Mouse (Mus musculus) gastrocnemius, postnatal 25 days (tissue): Measurements from ENCODE around the gene Bnc1. TPM values are rescaled to one million over a fixed set of nuclear protein-coding genes. Genes with fewer than 3 reads are reported as not detected.

Experiments used
- DNase-seq: peaks from one replicate; pipeline ENCODE4 v3.0.0; 2022
- long read RNA-seq, 2 experiments: library from polyadenylated mRNA; stranded (forward); transcript quantifications; one replicate each; pipeline ENCODE4 v2.0.0; 2021
- total RNA-seq, 2 experiments: library from RNA; stranded (reverse); gene quantifications; 1 replicate in 1 of 2; 2 replicates in 1 of 2; pipeline ENCODE4 v1.2.3; 2021

Gene Bnc1
- total RNA-seq = under 1 TPM in 1 of 2 experiments, not detected in 1; 0.05 TPM
- long read RNA-seq, experiment 1 = 0 reads
- long read RNA-seq, experiment 2 = 0 reads

DNA sequence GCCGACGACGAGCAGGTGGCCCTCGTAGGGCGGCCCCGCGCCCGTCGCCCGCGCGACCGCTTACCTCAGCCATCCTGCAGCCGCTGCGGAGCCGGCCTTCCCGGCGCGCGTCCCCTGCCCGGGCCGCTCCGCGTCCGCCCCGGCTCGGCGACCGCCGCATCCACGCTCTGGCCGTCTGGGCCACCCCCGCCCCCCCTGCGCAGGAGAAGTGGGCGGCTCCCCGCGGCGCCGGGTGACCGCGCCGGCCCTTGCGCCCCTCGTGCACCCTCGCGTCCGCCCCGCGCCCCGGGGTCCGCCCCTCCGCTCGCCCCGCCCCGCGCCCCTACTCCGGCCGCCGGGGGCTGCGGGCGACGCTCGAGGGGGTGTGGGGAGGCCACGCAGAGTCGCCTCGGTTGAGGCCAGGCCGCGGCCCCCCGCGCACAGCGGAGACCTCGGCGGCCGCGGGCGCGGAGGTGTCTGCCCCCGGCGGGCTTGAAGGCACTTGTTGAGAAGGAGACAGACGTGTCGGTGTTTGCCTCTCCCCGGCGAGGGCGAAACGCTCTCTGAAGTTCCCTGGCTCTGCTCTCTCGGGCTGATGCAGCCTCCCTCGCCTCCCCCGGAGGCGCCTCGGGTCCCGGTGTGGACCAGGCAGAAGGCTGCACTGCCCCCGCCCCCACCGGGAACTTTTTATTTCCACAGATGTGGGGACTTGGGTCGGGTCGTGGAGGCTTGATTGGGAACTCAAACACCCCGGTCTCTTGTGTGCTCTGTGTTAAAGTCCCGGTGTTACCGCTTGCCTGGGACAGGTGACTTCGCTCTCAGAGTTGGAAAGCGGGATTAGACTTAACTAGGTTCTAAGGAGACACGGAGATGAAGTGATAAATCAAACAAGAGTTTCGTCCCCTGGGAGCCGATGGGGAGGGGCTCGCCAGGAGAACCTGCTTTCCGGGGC lies at the start of gene Bnc1:
Gene Bnc1, minus strand, starts transcription at position 162 of the 931 bp plus-strand sequence.
- no peak for DNase-seq

GRCm38 (mm10) chr7:82033347-82033746 lies 41.3 kb upstream of the Bnc1 start:
- DNase-seq = no peak

DNA sequence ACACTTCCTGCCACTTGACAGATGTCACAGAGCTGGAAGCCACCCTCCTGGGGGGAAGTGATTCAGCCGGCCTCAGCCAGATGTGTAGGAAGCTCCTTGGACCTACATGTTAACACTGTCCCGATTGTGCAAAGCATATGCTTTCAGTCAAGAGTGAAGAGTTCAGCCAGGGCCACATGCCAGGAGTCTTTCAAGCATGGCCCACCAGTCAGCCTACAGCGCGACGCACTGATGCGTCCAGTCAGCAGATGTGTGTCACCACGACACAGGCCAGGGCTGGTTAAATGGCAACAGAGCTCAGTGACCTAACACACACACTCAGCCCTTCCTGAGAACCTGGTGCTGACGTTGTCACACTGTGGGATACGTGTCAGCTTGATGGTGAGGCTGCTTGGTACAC lies 37.6 kb upstream of the Bnc1 start:
- no peak for DNase-seq

GRCm38 (mm10) chr7:82025802-82026201 lies 33.7 kb upstream of the Bnc1 start:
- no peak for DNase-seq

GRCm38 (mm10) chr7:82023676-82024075 lies 31.6 kb upstream of the Bnc1 start:
- no peak for DNase-seq

DNA sequence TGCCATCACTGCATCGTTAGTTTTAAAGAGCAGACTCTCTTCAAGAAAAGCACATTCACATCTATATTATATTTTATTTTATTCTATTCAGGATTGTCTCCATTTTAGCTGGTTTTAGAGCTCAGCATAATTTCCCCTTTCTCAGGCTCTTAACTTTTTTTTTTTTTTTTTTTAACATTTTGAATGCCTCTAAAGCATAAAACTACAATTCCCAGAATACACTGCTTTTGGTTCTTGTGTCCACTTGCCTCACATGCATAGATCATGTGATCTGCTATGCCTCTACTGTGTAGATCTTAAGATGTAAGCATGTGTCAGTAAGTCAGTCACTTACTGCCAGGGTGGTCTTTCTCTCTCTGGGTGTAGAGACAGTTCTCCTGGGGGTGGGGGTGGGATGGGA lies 30.3 kb upstream of the Bnc1 start:
- DNase-seq = no peak

GRCm38 (mm10) chr7:82018031-82018430 lies 25.9 kb upstream of the Bnc1 start:
- no peak for DNase-seq

GRCm38 (mm10) chr7:82016751-82017710 lies 24.9 kb upstream of the Bnc1 start:
- DNase-seq = no peak

DNA sequence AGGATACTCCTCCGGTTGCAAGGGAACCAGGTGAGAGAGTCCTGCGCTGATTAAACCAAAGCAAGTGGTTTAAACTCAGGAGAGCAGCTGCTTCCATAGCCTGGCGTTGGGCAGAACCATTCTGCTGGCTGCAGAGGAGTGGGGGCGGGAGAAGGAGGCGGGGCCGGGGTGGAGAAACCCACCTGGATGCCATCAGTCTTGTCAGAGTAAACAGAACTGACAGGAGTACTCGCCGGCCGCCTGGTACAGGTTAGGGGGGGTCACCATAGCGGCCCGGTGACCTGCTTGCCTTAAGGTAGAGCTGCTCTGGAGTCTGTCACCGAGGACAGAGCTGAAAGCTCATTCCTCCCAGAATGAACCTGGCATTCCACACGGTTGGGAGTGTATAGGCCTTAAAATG lies 20.4 kb upstream of the Bnc1 start:
- DNase-seq = no peak

DNA sequence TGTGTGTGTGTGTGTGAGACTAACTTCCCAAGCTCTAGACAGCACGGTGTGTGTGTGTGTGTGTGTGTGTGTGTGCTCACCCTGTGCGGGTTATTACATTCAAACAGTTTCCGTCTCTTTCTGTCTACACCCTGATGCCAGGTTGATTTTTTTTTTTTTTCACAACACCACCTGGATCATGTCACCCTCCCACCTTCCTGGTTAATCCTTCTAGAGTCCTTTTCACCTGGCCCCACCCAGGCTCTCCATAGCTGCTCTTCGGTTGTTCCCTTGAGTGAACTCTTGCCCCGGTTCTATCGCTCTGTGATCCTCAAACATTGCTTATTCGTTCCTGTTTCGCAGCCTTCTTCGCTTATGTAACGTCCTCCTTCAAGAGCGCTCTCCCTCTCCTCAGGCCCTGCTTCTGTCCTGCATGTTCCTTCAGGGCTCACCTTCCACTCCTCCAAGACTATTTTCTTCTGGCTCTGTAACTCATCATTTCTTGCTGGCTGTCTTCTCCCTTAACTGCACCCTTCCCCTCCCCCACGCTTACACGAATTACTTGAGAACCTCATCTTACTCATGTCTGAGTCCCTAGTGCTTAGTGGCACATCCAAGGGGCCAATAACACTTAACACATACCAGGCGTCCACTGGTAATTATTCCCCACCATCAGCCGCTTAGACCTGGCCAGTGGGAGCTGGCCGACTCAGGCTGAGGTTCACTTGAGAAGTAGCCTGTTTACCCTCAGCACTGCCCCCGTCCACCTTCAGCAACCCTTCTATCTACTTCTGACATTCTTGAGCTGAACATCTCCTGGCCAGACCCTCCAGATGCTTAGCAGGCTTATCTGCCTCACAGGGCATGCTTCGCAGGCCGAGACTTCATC lies 19.7 kb upstream of the Bnc1 start:
- DNase-seq = no peak

GRCm38 (mm10) chr7:82007151-82007550 lies 15.1 kb upstream of the Bnc1 start:
- no peak for DNase-seq

DNA sequence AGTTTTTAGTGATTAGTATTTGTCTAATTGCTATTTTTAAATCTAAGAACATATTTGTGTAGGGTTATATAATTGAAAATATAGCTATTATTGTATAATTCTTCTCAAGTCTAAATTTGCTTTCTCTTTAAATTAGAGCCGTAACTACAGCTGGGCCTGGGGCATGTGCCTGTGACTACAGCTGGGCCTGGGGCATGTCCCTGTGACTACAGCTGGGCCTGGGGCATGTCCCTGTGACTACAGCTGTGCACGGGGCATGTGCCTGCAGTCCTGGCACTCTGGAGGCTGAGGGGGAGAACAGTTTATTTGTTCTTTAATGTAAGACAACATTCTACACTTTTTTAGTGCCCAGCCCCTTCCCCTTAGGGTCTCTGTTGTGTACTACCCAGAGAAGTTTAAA lies 12.1 kb upstream of the Bnc1 start:
- DNase-seq = no peak

GRCm38 (mm10) chr7:81999816-82000215 lies 7.7 kb upstream of the Bnc1 start:
- peak; percentile 16 for DNase-seq

DNA sequence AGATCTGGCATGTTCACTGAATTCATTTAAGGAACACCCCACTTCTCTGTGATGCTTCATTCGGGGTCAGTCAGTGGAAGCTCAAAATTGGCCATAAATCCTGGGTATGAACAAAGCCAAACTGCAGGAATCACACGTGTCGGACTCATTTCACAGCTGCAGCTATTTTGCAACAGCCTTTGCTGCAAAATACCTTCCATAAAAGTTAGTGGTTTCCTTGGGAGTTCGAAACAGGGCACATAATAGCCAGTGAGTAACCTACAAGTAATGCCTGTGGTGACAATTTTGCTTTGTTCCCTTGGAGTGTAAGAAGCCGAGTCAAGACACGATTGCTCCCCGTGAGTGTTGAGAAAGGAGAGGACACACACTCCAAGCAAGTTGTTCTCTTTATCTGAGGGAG lies 7.3 kb upstream of the Bnc1 start:
- DNase-seq = no peak

- DNase-seq = no peak
Measured at GRCm38 (mm10) chr7:81995975-81996374, 3.9 kb upstream of the Bnc1 start.

GRCm38 (mm10) chr7:81995126-81995525 lies 3.0 kb upstream of the Bnc1 start:
- no peak for DNase-seq

DNA sequence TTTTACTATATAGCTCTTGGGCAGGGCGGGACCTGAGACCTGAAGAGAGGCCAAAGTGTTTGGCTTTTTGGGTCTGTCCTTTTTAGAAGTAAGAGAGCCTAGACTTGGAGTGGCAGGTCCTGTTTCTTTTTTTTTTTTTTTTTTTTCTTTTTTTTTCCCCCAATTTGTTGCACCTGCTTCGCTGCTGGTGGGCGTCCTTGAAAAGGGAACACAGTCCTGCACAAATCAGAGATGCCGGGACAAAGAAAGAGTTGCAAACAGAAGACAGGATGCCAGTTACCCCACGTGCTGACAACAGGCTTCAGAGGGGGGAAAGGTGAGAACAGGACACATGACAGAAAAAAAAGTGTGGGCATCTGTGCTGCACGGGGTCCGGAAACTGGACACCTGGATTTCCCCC lies 1.0 kb upstream of the Bnc1 start:
- DNase-seq = no peak

DNA sequence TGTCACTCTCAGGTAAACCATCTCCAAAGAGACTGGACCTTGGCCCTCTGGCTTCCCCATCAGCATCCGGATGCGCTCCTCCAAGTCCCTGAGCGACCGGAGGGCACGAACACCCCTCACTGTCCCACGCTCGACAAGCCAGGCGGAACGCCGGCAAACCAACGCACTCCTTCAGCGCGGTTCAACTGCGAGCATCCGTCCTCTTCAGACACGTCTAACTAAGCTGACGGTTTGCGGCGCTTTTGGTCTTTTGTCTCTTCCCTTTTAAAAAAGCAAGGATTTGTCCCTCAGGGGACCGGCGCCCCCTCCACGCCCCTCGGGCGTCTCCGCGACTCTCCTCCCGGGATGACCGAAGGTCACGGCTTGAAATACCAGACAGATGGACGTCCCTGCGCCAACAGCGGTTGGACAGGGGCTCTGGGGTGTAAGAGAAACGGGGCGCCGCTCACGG lies 456 bp downstream of the Bnc1 start:
- no peak for DNase-seq

DNA sequence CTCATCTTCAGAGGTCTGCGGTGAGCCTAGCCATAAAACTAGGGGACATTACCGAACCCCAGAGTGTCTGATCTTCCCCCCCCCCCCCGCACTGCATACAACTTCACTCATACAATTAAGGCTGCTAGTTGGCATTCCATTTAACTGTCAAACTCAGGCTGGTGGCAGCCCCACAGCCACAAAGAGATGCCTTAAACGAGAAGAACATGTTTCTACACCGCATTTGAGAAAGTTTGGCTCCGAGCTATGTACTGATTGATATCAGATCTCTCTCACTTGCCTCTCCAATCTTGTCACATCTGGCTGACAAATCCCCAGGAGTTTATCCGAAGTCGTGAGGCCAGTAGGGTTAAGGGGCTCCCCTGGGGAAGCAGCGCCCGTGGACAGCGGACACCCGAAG lies 976 bp downstream of the Bnc1 start:
- DNase-seq = no peak

GRCm38 (mm10) chr7:81983651-81984050 lies 8.4 kb downstream of the Bnc1 start:
- no peak for DNase-seq

DNA sequence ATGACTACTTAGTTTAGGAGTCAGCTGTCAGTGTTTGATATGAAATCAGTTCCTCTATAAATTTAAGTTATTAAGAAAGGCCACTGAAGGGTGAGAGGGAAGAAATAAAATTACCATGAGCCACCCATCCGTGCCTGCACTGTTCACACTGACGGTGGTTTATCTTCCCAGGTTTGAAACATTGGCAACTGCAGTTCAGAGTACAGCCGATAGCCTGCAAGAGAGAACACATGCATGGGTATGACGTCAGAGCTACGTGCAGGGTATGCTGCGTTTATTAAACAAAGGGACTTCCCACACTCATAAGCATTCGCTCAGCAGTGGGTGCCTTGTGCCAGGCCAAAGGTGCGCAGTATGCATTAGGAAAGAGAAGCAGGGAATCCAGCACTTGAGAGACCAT lies 13.8 kb downstream of the Bnc1 start:
- no peak for DNase-seq

- DNase-seq = no peak
Measured at GRCm38 (mm10) chr7:81974616-81975015, 17.5 kb downstream of the Bnc1 start.
